Mouse (Mus musculus): ENCODE data around the gene Fbxl2.

Fbxl2 gene

DNA sequence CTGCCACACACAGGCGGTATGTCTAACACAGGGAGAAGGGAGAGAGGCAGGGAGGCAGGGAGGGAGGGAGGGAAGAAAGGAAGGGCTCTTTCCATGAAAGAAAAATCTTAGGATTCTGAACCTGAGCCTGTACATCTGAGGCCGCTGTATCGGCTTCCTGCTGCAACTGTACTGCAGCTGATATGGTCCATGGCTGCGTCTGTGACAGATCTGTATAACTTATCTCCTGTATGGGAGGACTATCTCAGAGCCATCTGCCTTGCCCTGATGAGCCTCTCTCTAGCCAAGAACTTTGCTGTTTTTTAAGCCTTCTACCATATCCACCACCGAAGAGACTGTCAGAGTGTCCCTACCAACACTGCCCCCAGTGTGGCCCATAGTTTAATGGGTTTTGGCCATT is 130.2 kb downstream of the Fbxl2 start:
- no peak for DNase-seq (ENCODE audit: low read depth)

All from 416B (cell line).